Mouse (Mus musculus): ENCODE measurements at regions not wholly inside any gene's neighbourhood (a gene's known extent, or its start where the extent isn't known, plus 50 kb on each side); places are given as distances from the start of the nearest gene placed in this dataset.
A peak's percentile ranks its signal among the peaks of the same experiment; 100 is the strongest.

GRCm38 (mm10) chr12:50921739-50922138, 272.8 kb upstream of the Prkd1 start:
- no peak overlapping the region for H3K27ac ChIP-seq (replicated peaks)
- no peak for ATAC-seq (ENCODE audit: low FRiP score, low read depth)
- H3K4me2 ChIP-seq (replicated peaks), result no peak overlapping the region
- peaks cover 5% of the 10 kb centered on the region; the same call in 1 of the 2 replicates for H3K9me3 ChIP-seq
- H3K36me3 ChIP-seq, result no peaks in the 10 kb centered on the region
- no peaks in the 10 kb centered on the region for H3K4me1 ChIP-seq
- no peaks in the 10 kb centered on the region for H3K27me3 ChIP-seq
- WGBS, result 78% methylated on average over 1 of the region's 1 CpGs
- H3K4me3 ChIP-seq, result no peak overlapping the region
- no peak overlapping the region for H3K9ac ChIP-seq (replicated peaks)

DNA sequence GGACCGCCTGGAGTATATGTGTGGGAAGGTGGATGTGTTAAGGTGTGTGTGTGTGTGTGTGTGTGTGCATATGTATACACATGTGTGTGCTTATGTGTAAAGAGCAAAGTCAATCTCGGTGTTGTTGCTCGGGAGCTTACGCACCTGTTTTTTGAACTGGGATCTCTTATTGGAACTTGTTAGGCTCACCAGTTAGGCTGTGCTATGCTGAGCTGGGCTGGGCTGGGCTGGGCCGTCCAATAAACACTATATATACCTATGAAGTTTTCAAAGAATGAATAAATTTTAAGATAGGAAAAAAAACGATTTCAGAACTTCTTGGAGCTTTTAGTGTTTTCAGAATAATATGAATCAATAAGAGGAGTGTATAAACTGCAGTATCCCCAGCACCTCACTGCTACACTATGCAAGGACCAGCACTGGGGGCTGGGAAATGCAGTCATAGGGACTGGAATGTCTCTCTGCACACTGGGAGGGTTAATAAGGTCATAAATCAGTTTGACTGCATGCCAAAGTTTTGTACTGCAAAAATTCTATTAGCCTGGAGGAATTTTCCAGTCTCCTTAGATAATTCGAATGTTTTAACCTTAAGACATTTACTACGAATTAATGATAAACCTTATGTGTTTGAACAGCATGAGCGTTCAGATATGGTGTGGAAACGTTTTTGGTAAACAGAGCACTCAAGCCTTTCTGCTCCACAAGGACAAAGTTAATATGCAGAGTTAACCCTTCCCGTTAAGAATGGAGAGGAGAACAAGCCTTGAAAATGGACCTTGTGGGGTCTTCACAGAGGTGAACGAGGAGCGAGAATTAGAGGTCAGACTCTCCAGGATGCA, 250.9 kb upstream of the Prkd1 start:
- no peaks in the 10 kb centered on the region for H3K36me3 ChIP-seq
- no peak overlapping the region for H3K27ac ChIP-seq (replicated peaks)
- ATAC-seq (ENCODE audit: low FRiP score, low read depth), result no peak
- no peaks in the 10 kb centered on the region for H3K4me1 ChIP-seq
- no peaks in the 10 kb centered on the region; the same call in 1 of the 2 replicates for H3K27me3 ChIP-seq
- no peak overlapping the region for H3K4me3 ChIP-seq
- no peak overlapping the region for H3K4me2 ChIP-seq (replicated peaks)
- WGBS, result 84% methylated on average over 13 of the region's 13 CpGs
- H3K9me3 ChIP-seq, result no peaks in the 10 kb centered on the region
- H3K9ac ChIP-seq (replicated peaks), result no peak overlapping the region

DNA sequence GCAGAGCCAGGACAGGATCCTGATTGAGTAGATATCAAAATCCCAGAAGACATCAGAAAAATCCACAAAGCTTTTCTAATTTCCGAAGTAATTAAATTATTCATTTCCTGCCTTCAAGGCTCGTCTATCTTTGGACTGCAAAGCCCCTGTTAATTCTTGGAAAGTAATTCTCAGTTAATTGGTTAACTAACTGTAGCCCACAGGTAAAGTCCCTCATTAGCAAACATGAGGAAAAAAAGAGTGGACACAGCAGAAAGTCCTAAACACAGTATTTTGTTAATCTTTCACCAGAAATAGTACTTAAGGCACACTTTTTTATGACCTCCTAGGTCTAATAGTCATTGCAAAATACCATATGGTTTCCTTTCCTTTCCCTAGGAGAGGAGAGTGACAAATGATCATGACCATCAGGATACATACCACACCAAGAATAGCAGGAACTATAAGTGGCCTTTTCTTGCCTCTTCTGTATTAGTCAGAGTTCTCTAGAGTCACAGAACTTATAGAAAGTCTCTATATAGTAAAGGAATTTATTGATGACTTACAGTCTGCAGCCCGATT, 248.8 kb upstream of the Prkd1 start:
- no peak overlapping the region for H3K4me2 ChIP-seq (replicated peaks)
- 85% methylated on average over 3 of the region's 3 CpGs for WGBS
- H3K27me3 ChIP-seq, result no peaks in the 10 kb centered on the region; the same call in 1 of the 2 replicates
- no peak overlapping the region for H3K4me3 ChIP-seq
- no peaks in the 10 kb centered on the region for H3K36me3 ChIP-seq
- H3K4me1 ChIP-seq, result peaks cover 8% of the 10 kb centered on the region; the same call in 1 of the 2 replicates
- no peak overlapping the region for H3K27ac ChIP-seq (replicated peaks)
- no peaks in the 10 kb centered on the region for H3K9me3 ChIP-seq
- ATAC-seq (ENCODE audit: low FRiP score, low read depth), result no peak
- H3K9ac ChIP-seq (replicated peaks), result no peak overlapping the region

DNA sequence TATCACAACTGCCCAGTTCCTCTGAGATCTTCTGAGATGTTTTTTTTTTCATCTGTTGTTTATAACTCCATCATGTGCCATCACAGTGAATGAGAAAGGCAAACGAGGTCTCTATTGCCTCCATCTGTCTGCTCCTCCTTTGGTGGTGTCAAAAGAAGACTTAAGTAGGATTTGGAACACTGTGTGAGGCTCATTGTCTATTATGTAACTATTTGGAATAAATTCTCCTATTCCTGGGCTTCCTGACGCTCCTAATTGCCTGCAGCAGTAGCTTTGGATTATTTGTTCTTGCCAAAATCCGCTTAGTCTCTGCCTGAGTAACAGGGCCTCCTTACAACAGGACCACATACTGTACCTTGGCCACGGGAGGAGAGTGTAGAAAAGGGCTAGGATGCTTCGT, 244.7 kb upstream of the Prkd1 start:
- 21% methylated on average over 5 of the region's 5 CpGs for WGBS
- no peak overlapping the region for H3K9ac ChIP-seq (replicated peaks)
- no peaks in the 10 kb centered on the region for H3K9me3 ChIP-seq
- no peak overlapping the region for H3K4me2 ChIP-seq (replicated peaks)
- H3K27me3 ChIP-seq, result no peaks in the 10 kb centered on the region; the same call in 1 of the 2 replicates
- H3K4me1 ChIP-seq, result peaks cover 8% of the 10 kb centered on the region; the same call in 1 of the 2 replicates
- H3K4me3 ChIP-seq, result no peak overlapping the region
- ATAC-seq (ENCODE audit: low FRiP score, low read depth), result no peak
- no peaks in the 10 kb centered on the region for H3K36me3 ChIP-seq
- no peak overlapping the region for H3K27ac ChIP-seq (replicated peaks)

- no peaks in the 10 kb centered on the region for H3K4me1 ChIP-seq
- no peaks in the 10 kb centered on the region for H3K27me3 ChIP-seq
- no peak overlapping the region for H3K9ac ChIP-seq (replicated peaks)
- no peaks in the 10 kb centered on the region for H3K36me3 ChIP-seq
- ATAC-seq (ENCODE audit: low FRiP score, low read depth), result no peak
- no peak overlapping the region for H3K4me3 ChIP-seq
- H3K27ac ChIP-seq (replicated peaks), result no peak overlapping the region
- H3K4me2 ChIP-seq (replicated peaks), result no peak overlapping the region
- H3K9me3 ChIP-seq, result no peaks in the 10 kb centered on the region
Observed at GRCm38 (mm10) chr12:50875796-50876195, 226.9 kb upstream of the Prkd1 start.

- 90% methylated on average over 4 of the region's 4 CpGs for WGBS
- Histone ChIP-seq H3K9ac (replicated peaks) (no peak overlapping the region), H3K27me3 (no peaks in the 10 kb centered on the region), H3K4me2 (replicated peaks) (no peak overlapping the region), H3K9me3 (no peaks in the 10 kb centered on the region), H3K4me1 (no peaks in the 10 kb centered on the region), H3K36me3 (no peaks in the 10 kb centered on the region), H3K27ac (replicated peaks) (no peak overlapping the region), H3K4me3 (no peak overlapping the region)
- ATAC-seq (ENCODE audit: low FRiP score, low read depth), result no peak
Observed at GRCm38 (mm10) chr12:50874024-50874398, 225.1 kb upstream of the Prkd1 start.

DNA sequence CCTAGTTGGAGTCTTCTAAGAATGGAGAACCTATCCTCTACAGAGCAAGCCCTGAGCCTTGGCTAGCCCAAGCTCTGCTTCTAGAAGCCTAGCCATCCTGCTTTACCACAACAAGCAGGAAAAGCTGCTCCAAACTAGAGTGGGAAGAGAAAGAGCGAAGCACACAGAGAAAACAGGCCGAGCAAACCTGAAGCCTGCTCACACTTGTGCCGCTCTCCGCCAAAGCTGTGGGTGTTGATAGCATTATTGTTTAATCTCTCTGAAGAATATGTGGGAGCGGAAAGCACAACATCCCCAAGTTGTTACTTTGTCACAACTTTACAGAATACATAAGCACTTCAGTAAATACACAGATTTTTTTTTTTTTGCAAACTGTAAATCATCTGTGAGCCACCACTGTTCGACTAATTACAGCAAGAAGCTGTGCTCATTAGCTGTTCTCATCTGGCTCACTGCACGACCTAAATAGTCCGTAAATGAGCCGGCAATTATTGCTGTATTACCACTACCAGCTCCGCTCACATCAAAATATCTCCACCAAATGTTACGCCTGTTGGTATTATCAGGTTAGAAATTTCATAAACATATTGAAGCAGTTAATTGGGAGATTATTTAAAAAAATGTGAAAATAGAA, 224.6 kb upstream of the Prkd1 start:
- Histone ChIP-seq H3K27me3 (no peaks in the 10 kb centered on the region), H3K4me3 (no peak overlapping the region), H3K36me3 (no peaks in the 10 kb centered on the region), H3K4me1 (no peaks in the 10 kb centered on the region), H3K4me2 (replicated peaks) (no peak overlapping the region), H3K27ac (replicated peaks) (no peak overlapping the region), H3K9ac (replicated peaks) (no peak overlapping the region), H3K9me3 (no peaks in the 10 kb centered on the region)
- ATAC-seq (ENCODE audit: low FRiP score, low read depth), result no peak
- 87% methylated on average over 11 of the region's 11 CpGs for WGBS

DNA sequence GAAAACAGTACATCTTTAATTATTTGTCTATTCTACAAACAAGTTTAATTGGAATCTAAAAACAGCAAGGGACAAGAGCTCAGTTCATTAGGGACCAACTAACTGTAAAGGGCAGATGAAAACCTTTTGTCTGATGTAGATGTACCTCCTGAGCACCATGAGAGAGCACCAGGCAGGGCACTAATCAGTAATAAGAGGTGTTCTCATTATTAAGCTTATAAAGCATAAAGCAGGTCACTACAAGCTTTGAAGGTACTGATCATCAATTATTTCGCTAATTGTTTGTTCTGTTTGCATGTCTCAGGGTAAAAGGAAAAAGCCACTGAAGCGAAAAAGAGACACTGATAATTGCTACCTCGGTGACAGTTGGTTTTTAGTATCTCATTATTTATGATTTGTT, 202.7 kb upstream of the Prkd1 start:
- Histone ChIP-seq H3K36me3 (no peaks in the 10 kb centered on the region), H3K4me3 (no peak overlapping the region), H3K9me3 (no peaks in the 10 kb centered on the region), H3K27me3 (no peaks in the 10 kb centered on the region), H3K4me2 (replicated peaks) (no peak overlapping the region), H3K9ac (replicated peaks) (no peak overlapping the region), H3K27ac (replicated peaks) (no peak overlapping the region), H3K4me1 (no peaks in the 10 kb centered on the region)
- WGBS, result 73% methylated on average over 3 of the region's 3 CpGs
- no peak for ATAC-seq (ENCODE audit: low FRiP score, low read depth)

- ATAC-seq (ENCODE audit: low FRiP score, low read depth), result no peak
- 89% methylated on average over 3 of the region's 3 CpGs for WGBS
- no peaks in the 10 kb centered on the region for H3K4me1 ChIP-seq
- H3K27ac ChIP-seq (replicated peaks), result no peak overlapping the region
- no peaks in the 10 kb centered on the region for H3K36me3 ChIP-seq
- no peak overlapping the region for H3K4me3 ChIP-seq
- H3K4me2 ChIP-seq (replicated peaks), result no peak overlapping the region
- H3K9ac ChIP-seq (replicated peaks), result no peak overlapping the region
- no peaks in the 10 kb centered on the region for H3K9me3 ChIP-seq
- no peaks in the 10 kb centered on the region for H3K27me3 ChIP-seq
Observed at GRCm38 (mm10) chr12:50847976-50848375, 199.1 kb upstream of the Prkd1 start.

GRCm38 (mm10) chr12:50842744-50843143, 193.8 kb upstream of the Prkd1 start:
- no peak overlapping the region for H3K4me2 ChIP-seq (replicated peaks)
- H3K9ac ChIP-seq (replicated peaks), result no peak overlapping the region
- no peak overlapping the region for H3K27ac ChIP-seq (replicated peaks)
- H3K36me3 ChIP-seq, result no peaks in the 10 kb centered on the region
- no peak for ATAC-seq (ENCODE audit: low FRiP score, low read depth)
- WGBS, result 92% methylated on average over 6 of the region's 6 CpGs
- H3K9me3 ChIP-seq, result no peaks in the 10 kb centered on the region
- H3K27me3 ChIP-seq, result no peaks in the 10 kb centered on the region
- H3K4me1 ChIP-seq, result no peaks in the 10 kb centered on the region
- no peak overlapping the region for H3K4me3 ChIP-seq

GRCm38 (mm10) chr12:50839391-50839790, 190.5 kb upstream of the Prkd1 start:
- no peak overlapping the region for H3K4me2 ChIP-seq (replicated peaks)
- H3K27ac ChIP-seq (replicated peaks), result no peak overlapping the region
- H3K4me1 ChIP-seq, result no peaks in the 10 kb centered on the region
- no peaks in the 10 kb centered on the region for H3K9me3 ChIP-seq
- no peak for ATAC-seq (ENCODE audit: low FRiP score, low read depth)
- 35% methylated on average over 2 of the region's 2 CpGs for WGBS
- no peak overlapping the region for H3K9ac ChIP-seq (replicated peaks)
- H3K27me3 ChIP-seq, result no peaks in the 10 kb centered on the region
- no peak overlapping the region for H3K4me3 ChIP-seq
- no peaks in the 10 kb centered on the region for H3K36me3 ChIP-seq

DNA sequence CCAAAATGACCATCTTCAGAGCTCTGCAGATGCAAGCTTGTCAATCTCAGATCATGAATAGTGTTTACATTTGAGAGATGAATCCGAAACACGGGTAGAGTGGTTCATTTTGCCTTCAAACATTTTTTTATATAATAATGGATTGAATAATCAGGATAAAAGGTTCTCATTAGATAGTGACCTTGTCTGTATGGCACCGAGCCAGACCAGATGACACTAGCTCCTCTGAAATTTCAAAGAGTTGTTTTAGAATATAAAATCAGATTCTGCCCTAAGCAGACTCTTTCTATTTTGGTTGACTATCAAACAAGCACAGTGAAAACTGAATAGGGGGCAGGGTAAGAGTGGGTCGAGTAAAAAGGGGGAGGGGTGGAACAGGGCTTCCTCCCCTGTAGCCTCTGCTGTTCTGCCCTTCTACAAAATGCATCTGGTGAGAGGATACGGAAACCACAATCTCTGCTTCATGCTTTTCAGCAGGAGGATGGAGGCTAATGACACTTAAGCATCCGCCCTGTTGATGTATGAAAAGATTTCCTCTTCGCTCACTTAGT, 159.9 kb upstream of the Prkd1 start:
- Histone ChIP-seq H3K4me3 (no peak overlapping the region), H3K9ac (replicated peaks) (no peak overlapping the region), H3K27me3 (no peaks in the 10 kb centered on the region), H3K4me2 (replicated peaks) (no peak overlapping the region), H3K36me3 (no peaks in the 10 kb centered on the region), H3K4me1 (peaks cover 2% of the 10 kb centered on the region; the same call in 1 of the 2 replicates), H3K27ac (replicated peaks) (no peak overlapping the region), H3K9me3 (no peaks in the 10 kb centered on the region)
- peak; percentile 38; the same call in 1 of the 2 replicates for ATAC-seq (ENCODE audit: low FRiP score, low read depth)
- 82% methylated on average over 7 of the region's 7 CpGs for WGBS

All from midbrain, embryonic 12.5 days (tissue).